Mouse (Mus musculus) Patski (cell line): ENCODE results near the gene Grcc10. TPM values are rescaled to one million over a fixed set of nuclear protein-coding genes. Genes with fewer than 3 reads are reported as not detected.

Experiments used
- ATAC-seq: fragments of 100-300 bp; one replicate; pipeline ENCODE4 v1.8.0; 2021
- CTCF ChIA-PET: fragments of 350-600 bp; sonication (Branson Sonifier 250); formaldehyde crosslinking; loops from one replicate; lab custom pipeline; 2022; ENCODE audit warnings: inconsistent platforms; lab: Charles Lee
- POLR2A ChIA-PET: fragments of 350-600 bp; sonication (Branson Sonifier 250); formaldehyde crosslinking; loops from one replicate; lab custom pipeline; 2022; ENCODE audit warnings: antibody characterized with exemption, inconsistent platforms; lab: Charles Lee
- DNase-seq: peaks from one replicate; pipeline ENCODE4 v3.0.0-alpha.2; 2011; ENCODE audit warnings: low read depth, low spot score
- H3K27me3 ChIP-seq: fragments of 371-371 bp; one replicate; pipeline ENCODE4 v1.5.1; 2021
- CTCF ChIP-seq: fragments of 100-300 bp; IDR thresholded peaks from one replicate; pipeline ENCODE4 v1.5.1; 2021
- in situ Hi-C: fragments of 300-500 bp; cut with MboI; formaldehyde crosslinking; loops from 3 replicates; pipeline ENCODE4 v1.11.1; 2018; ENCODE audit warnings: low pct_unique_long_range_greater_than_20kb, mixed read lengths
- polyA plus RNA-seq: library from polyadenylated mRNA; unstranded; gene quantifications from one replicate; pipeline ENCODE4 v1.2.3, GENCODE M21; 2021

The Grcc10 gene
- polyA plus RNA-seq, 1 experiment from 2014 or later = 270 TPM

DNA sequence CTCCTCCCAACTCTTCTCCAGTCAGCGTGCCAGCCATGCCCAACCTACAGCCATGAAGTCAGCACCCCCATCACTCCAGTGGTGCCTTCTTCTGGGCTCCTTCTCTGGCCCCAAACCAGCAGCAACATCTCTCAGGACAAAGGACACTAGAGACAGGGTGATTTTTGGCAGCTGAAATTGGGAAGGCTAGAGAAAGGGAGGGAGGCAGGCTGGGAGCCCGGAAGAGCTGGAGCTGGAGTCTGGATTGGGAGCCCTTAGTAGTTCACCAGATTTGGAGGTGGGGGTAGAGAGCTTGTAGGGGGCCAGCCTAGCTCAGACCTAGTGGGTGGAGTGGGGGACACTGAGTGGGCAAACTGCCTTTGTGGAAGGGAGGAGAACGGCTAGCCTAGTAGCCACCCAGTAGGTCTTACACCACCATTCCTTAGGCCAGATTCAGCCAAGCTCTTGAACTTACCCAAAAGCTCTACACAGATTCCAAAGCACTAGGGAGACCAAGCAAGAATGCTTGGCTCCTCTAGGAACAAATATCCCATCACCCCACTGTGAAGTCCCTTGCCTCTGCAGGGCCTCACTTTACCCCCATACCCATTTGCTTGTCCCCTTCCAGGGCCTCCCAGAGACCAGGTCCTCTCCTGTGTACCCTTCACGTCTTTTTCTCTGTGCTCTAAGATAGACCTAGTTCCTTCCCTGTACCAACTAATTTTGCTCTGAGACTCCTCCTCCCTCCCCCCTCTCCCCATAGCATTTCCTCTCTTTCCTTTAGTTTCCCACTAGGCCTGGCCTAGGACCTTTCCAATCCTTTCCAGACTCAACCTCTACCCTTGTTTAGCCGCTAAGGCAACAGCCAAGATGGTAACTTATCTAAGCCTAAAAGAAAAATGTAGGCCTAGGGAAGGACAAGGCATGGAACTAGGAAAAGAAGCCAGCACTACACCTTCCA, 17.0 kb upstream of the Grcc10 start:
- ChIA-PET CTCF (interaction anchor here (1.0 to 3.2 kb wide), 9 partner anchors 13 to 95 kb away, joined by 3 to 19 read pairs (median 4); partner anchors contain the start of genes Grcc10 and Lpcat3), POLR2A (interaction anchor here (0.6 to 3.5 kb wide), 8 partner anchors 14 to 1884 kb away, joined by 3 to 25 read pairs (median 4); partner anchors contain the start of genes Grcc10 and Necap1)
- H3K27me3 ChIP-seq = no peaks in the 10 kb centered on the region
- ATAC-seq = no peak
- no peak for DNase-seq
- in situ Hi-C loops = loop anchor here (25.0 kb wide), 1 partner anchor 271 kb away; the partner anchor contains the start of gene C1rl
- TF ChIP-seq CTCF = no peak

DNA sequence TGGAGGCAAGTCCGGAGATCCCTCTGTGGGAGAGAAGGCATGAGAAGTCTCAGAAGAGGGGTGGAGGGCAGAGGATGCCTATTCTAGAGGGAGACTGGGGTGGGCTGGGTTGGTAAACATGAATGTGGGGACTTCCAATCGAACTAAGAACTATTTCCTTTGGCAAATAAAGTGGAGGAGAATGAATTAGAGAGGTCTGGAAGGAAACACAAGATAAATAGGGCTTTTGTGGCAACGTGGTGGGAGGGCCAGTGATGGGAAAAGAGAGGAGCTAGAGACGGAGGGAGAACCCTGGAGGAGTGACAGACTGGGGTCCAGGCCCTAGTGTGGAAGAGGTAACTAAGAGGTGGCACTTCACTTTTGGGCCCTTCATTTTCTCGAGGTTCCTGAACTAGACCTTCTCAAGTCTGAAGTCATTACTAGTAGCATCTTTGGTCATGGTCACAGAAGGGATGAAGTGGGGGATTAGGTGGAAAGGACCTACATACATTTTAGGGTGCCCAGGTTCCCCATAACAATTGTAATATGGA, 16.2 kb upstream of the Grcc10 start:
- ATAC-seq (no peak), DNase-seq (no peak)
- H3K27me3 ChIP-seq = no peaks in the 10 kb centered on the region
- POLR2A ChIA-PET = interaction anchor here (0.6 to 3.5 kb wide), 6 partner anchors 13 to 63 kb away, joined by 3 to 25 read pairs (median 6); partner anchors contain the start of gene Grcc10
- TF ChIP-seq CTCF = no peak
- CTCF ChIA-PET = interaction anchor here (1.0 to 3.2 kb wide), 5 partner anchors 13 to 48 kb away, joined by 3 to 19 read pairs (median 7); partner anchors contain the start of gene Grcc10
- in situ Hi-C loops = loop anchor here (25.0 kb wide), 1 partner anchor 270 kb away; the partner anchor contains the start of gene C1rl

DNA sequence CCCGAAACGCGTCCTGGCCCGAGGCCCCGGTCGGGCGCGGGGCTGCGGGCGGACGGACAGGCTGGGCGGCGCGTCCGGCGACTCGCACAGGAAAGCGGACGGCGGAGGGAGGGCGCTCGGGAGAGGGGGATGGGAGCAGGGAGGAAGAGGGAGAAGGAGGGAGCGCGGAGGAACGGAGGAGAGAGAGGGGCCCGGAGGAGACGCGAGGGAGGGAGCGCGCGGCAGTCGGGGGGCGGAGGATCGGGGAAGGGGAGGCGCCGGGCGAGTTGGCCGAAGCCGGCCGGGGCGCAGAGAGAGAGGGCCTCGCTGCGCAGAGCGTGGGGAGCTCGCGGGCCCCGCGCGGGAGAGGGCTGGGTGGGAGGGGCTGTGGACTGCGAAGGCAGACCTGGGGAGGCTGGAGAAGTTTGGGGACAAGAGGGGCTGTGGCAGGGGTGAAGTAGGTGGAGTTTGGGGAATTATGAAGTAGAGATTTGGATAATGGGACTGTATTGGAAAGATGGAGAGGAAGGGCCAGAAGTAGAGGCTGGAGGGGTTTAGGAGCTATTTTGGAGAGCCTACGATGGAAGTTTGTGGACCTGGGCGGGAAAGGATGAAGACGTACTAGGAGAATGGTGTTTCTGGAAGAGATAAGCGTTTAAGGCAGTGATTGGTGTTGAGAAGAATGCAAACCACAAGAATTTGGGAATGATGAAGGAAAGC, 15.6 kb upstream of the Grcc10 start:
- in situ Hi-C loops = loop anchor here (25.0 kb wide), 1 partner anchor 270 kb away; the partner anchor contains the start of gene C1rl
- ChIA-PET CTCF (interaction anchor here (3.2 kb wide), 1 partner anchor 12 kb away, joined by 19 read pairs; no protein-coding TSS in a partner anchor), POLR2A (interaction anchor here (0.6 to 3.5 kb wide), 6 partner anchors 10 to 63 kb away, joined by 3 to 25 read pairs (median 6); partner anchors contain the start of gene Grcc10)
- no peak for TF ChIP-seq CTCF
- DNase-seq (no peak), ATAC-seq (peak; percentile 49)
- H3K27me3 ChIP-seq = no peaks in the 10 kb centered on the region

DNA sequence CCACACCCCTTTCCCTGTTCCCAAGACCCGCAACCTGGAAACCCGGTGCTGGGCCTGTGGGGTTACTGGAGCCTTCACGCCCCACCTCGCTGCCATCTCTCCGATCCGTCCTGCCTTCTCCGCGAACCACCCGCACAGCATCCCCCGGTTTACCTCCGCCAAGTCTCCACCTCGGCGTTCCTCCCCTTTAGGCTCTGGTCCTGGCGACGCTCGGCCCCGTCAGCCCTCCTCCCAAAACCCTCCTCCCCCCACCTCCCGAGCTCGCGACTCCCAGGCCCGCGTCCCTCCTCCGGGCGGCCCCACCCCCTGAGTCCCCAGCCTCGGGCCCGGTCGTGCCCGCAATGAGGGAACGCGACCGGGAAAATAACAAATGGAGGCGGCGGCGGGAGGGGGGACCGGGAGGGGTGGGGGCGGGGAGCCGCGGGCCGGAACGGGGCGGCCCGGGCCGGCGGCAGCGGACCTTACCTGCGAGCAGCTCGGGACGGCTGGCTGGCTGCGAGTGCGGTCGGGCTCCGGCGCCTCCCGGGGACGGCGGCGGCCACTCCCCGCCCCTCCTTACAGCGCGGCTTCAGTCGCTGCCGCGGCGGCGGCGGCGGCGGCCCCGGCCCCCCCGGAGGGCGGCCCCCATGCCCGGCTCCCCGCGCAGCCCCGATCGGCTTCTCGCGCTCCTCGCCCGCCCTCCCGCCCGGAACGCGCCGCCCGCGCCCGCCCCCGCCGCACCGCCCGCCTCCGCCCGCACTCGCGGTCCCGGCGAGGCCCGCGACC, 14.8 kb upstream of the Grcc10 start, which contains the start of the genes Gm45234 and Atn1:
Gm45234 (minus strand) TSS at position 191 of the 765 bp plus-strand sequence.
Atn1 (minus strand) TSS at position 694 of the 765 bp plus-strand sequence.
- in situ Hi-C loops = loop anchor here (25.0 kb wide), 1 partner anchor 269 kb away; the partner anchor contains the start of gene C1rl

DNA sequence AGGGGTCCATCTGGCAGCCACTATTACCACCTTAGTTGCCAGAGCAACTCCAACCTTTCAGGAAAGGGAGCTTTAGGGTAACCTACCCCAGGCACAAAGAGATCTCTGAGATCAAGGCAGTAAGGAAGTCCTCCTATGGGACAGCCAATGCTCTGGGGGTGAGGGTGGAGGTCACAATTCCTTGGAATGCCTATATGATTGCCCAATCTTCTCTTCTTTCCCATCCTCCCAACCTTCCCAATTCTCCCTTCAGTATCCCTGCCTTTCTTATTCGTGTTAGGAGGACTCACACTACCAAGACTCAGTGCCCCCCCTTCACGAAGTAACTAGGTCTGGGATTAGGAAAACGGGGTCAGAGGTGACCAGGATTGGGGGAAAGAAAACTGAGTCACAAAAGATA, 14.1 kb upstream of the Grcc10 start:
- POLR2A ChIA-PET = interaction anchor here (1.7 to 2.0 kb wide), 2 partner anchors 10 to 14 kb away, joined by 6 to 10 read pairs; partner anchors contain the start of gene Grcc10
- CTCF ChIA-PET = interaction anchor here (2.0 kb wide), 1 partner anchor 11 kb away, joined by 13 read pairs; no protein-coding TSS in a partner anchor
- TF ChIP-seq CTCF = no peak
- no peak for DNase-seq
- H3K27me3 ChIP-seq = no peaks in the 10 kb centered on the region
- no peak for ATAC-seq
- in situ Hi-C loops = loop anchor here (25.0 kb wide), 1 partner anchor 268 kb away; the partner anchor contains the start of gene C1rl

More for the DNA sequence above, 14.8 kb upstream of the Grcc10 start, which contains the start of the genes Gm45234 and Atn1:
- CTCF ChIA-PET = interaction anchor here (2.0 kb wide), 1 partner anchor 11 kb away, joined by 13 read pairs; no protein-coding TSS in a partner anchor
- no peaks in the 10 kb centered on the region for H3K27me3 ChIP-seq
- no peak for DNase-seq
- POLR2A ChIA-PET = interaction anchor here (1.7 to 2.5 kb wide), 3 partner anchors 11 to 15 kb away, joined by 6 to 15 read pairs (median 10); partner anchors contain the start of gene Grcc10
- ATAC-seq = peak; percentile 53
- TF ChIP-seq CTCF = no peak

DNA sequence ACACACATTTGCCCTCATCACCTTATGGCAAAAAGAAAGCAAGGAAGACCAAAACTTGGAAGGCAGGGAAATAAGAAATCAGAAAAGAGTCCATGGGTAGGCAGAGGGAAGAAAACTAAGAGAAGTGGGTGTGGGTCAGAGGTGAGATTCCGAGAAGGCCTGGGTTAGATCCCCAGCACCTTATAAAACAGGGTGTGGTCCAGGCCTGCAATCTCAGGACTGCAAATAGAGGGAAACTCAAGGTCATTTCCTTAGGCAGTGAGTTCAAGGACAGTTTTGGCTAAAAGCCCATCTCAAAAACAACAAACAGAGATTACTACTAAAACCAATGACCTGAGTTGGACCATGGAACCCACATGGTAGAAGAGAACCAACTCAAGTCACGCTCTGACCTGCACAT, 12.7 kb upstream of the Grcc10 start:
- ATAC-seq = no peak
- no peak for TF ChIP-seq CTCF
- POLR2A ChIA-PET = interaction anchor here (1.0 to 2.0 kb wide), 2 partner anchors 12 to 52 kb away, joined by 3 to 6 read pairs; partner anchors contain the start of gene Grcc10
- CTCF ChIA-PET = no interaction called here
- in situ Hi-C loops = loop anchor here (25.0 kb wide), 1 partner anchor 267 kb away; the partner anchor contains the start of gene C1rl
- no peaks in the 10 kb centered on the region for H3K27me3 ChIP-seq
- DNase-seq = no peak

DNA sequence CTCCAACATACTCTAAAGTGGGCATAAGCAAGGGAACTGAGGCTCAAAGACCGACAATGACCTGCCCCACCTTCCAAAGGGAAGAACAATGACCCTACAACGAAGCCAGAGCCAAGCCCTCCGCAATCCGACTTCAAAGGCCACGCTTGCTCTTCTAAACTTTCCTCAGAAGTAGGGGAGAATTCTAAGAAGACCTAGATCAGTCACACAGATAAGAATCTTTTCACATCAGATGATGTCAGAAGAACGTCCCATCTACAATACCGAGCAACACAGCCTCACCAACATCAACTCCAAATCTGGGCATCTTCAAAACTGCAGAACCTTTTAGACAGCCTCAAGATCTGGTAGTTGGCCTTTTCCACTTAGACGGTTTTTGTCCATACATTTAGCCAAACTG, 9.2 kb upstream of the Grcc10 start:
- TF ChIP-seq CTCF = no peak
- in situ Hi-C loops = loop anchor here (25.0 kb wide), 1 partner anchor 263 kb away; the partner anchor contains the start of gene C1rl
- ChIA-PET CTCF (no interaction called here), POLR2A (no interaction called here)
- DNase-seq (no peak), ATAC-seq (no peak)
- H3K27me3 ChIP-seq = no peaks in the 10 kb centered on the region
